Mouse (Mus musculus) ES-Bruce4 (cell line): ENCODE results near the gene Plagl1.

Source experiments
- CTCF ChIP-seq: IDR thresholded peaks from one replicate; pipeline ENCODE4 v1.8.1; 2011; ENCODE audit warnings: low read depth, low read length
- EP300 ChIP-seq: IDR thresholded peaks from 2 replicates; pipeline ENCODE4 v1.6.1; 2011; ENCODE audit warnings: low read depth, low read length; ENCODE audit not compliant: insufficient read depth
- POLR2A ChIP-seq: IDR thresholded peaks from one replicate; pipeline ENCODE4 v1.8.1; 2011; ENCODE audit warnings: low read length; ENCODE audit not compliant: insufficient read depth

DNA sequence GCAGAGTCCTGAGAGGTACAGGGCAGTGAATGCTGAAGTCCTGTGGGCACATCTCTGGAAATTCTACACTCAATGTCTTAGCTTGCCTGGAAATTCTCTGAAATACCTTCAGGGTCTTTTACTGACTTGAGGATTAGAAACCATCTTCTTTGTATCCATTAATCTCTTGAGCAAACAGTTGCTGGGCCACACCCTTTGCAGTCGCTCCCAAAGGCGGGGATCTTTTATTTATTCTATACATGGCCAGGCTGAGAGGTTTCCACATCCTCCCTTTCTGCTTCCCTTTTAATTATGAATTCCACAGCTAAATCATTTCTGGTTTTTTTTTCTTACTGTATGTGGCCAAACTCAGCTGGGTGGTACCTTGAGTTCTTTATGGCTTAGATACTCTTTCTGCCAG lies 80.1 kb downstream of the Plagl1 start:
- no peak for TF ChIP-seq POLR2A
- TF ChIP-seq CTCF, result no peak
- no peak for TF ChIP-seq EP300
